Mouse (Mus musculus) skeletal muscle tissue, postnatal 0 days (tissue): ENCODE measurements around the gene Eaf1. TPM values are rescaled to one million over a fixed set of nuclear protein-coding genes. Genes with fewer than 3 reads are reported as not detected.

ENCODE experiments used
- polyA plus RNA-seq: library from polyadenylated mRNA; unstranded; fragments of >200 nt; fragmentation: Nextera tagmentation; extraction: Ambion mirVana; gene quantifications from 2 replicates; pipeline ENCODE4 v1.2.1, GENCODE M21; 2015

Gene Eaf1
- polyA plus RNA-seq: 10.3 and 11.2 TPM in 2 replicates

DNA sequence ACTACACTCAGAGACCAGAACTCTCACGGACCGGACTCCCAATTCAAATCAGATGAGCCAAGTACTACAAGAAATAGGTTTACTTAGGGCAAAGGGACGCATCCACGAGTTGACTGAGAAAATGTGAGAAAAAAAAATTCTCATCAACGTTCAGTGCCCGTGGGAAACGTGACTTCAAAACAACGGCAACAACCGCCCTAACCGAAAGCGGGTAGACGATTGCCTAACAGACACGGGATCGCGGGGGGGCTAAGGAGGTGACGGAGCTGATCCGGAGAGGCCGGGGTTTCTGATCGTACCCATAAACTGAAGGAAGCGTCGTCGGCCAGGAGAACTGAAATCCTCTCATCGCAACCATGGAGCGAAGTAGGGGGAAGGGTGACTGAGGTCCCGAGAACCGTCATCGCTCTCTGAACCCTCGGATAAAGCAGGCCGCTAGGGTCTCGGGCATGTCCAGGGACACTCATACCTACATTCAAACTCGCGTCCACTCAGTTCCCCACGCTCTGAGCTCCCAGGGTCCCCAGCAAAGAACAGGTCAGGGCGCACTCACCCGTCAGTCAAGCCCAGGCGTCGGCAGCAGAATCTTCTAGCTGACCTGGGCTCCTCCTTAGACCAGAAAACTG is at the start of gene Eaf1:
TSS of gene Eaf1 (plus strand) at position 51 of the 626 bp plus-strand sequence.

DNA sequence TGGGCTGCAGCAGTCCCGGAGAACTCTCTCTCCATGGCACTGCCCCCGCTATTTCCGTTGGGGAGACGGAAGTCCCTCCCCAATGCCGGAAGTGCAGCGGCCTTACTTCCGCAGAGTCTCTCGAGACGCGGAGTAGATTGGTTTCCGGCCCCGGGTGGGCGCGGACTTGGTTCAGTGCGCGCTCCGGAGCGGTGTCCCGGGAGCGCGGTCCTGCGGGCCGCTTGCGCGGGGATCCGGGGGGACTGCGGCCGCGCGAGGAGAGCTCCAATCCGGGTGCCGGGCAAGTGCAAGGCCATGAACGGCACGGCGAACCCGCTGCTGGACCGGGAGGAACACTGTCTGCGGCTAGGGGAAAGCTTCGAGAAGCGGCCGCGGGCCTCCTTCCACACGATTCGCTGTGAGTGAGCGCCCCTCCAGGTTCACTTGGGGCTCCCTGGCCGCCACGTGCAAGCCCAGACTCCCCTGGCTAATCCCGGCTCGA is 816 bp downstream of the Eaf1 start, which contains the start of gene Mettl6:
TSS of gene Mettl6 (minus strand) at position 66 of the 481 bp plus-strand sequence.

Other genes with a start within 250 kb of the Eaf1 start
- 14.0 and 14.6 TPM in 2 replicates for gene Phf7, start 243.1 kb upstream of the Eaf1 start, polyA plus RNA-seq
- 35.0 and 35.8 TPM in 2 replicates for gene Bap1, start 242.9 kb upstream of the Eaf1 start, polyA plus RNA-seq
- 0.40 and 0.46 TPM in 2 replicates for gene Dnah1, start 170.5 kb upstream of the Eaf1 start, polyA plus RNA-seq
- gene Capn7, start 157.8 kb upstream of the Eaf1 start, polyA plus RNA-seq: 24.5 and 25.0 TPM in 2 replicates
- gene Sh3bp5, start 58.3 kb upstream of the Eaf1 start, polyA plus RNA-seq: 47.5 and 49.3 TPM in 2 replicates
- gene Mettl6, start 641 bp downstream of the Eaf1 start, polyA plus RNA-seq: 27.4 and 29.4 TPM in 2 replicates
- 12.1 and 14.9 TPM in 2 replicates for gene Colq, start 96.9 kb downstream of the Eaf1 start, polyA plus RNA-seq
- 2.8 and 5.7 TPM in 2 replicates for gene Gm49387, start 146.5 kb downstream of the Eaf1 start, polyA plus RNA-seq
- gene Btd, start 146.6 kb downstream of the Eaf1 start, polyA plus RNA-seq: 17.4 and 22.4 TPM in 2 replicates
- 12.3 and 31.1 TPM in 2 replicates for gene Hacl1, start 146.9 kb downstream of the Eaf1 start, polyA plus RNA-seq